Mouse (Mus musculus): Measurements from ENCODE around the gene Mrvi1. TPM values are rescaled to one million over a fixed set of nuclear protein-coding genes. Genes with fewer than 3 reads are reported as not detected.

Mrvi1 gene
- polyA plus RNA-seq (2015; fragmentation: Illumina TruSeq; extraction: RNeasy Lipid Tissue Mini Kit (QIAGEN cat#74804); ENCODE audit: insufficient read depth, low replicate concordance), result 10.2 TPM

DNA sequence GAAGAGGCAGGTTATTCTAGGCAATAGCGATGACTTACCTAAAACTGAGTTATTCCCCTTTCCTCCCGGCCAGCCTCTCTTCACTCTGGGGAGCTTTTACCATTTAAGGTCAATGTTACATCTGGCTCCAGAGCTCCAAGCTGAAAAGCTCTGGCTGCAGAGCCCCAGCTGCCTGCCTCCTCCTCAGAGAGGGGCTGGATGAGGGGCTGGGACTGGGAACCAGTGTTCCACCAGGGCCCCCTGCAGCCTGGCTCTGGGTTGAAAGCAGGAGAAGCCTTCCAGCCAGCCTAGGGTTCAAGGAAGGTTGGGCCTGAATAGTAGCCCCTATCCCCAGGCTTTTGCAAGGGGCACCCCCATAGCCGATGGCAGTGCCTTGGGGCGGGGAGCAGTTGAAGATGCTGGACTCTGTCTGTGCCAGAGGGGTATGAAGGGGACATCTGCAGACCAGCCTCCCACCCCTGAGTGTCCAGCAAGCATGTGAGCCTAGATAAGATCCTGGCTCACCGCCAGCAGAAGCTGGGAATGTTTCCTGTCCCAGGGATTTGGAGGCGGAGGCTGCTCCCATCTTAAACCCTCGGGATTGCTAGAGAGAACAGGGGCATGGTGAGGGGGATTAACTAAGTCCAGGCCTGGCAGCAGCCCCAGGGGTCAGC is at the start of gene Mrvi1:
Gene Mrvi1, minus strand, starts transcription at position 409 of the 653 bp plus-strand sequence.

DNA sequence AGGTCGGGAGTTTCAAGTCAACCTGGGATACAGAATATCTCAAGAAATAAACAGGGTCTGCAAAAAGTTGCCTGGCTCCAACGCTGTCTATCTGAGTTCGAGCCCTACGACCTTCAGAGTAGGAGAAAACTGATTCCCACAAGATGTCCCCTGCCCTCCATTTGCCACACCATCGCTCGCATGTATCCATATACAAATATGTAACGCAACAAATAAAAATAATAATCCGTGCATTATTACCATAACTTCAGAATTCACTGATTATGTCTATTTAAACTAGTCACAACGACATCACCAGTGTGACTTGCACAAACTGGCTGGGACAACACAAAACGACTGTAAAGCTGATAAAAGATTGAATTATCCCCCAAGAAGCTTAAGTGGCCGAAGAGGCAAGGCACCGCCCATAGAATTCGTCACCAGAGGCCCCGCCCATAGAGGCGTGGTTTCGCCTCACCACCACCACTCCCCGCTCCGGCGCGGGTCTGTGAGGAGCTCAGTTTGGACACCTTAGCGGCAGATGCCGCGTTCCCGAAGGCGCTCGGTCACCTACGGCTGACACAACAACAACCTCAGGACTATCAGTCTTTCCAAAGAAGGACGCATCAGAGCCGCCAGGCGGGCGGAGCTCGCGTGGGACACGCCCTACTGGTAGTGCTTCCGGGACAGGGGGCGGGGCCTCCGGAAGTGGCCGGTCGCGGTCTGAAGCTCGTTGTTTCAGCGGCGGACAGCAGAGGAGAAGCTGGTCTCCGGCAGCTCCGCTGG is 46.2 kb upstream of the Mrvi1 start, which contains the start of gene Ctr9:
Gene Ctr9, plus strand, starts transcription at position 671 of the 765 bp plus-strand sequence.

DNA sequence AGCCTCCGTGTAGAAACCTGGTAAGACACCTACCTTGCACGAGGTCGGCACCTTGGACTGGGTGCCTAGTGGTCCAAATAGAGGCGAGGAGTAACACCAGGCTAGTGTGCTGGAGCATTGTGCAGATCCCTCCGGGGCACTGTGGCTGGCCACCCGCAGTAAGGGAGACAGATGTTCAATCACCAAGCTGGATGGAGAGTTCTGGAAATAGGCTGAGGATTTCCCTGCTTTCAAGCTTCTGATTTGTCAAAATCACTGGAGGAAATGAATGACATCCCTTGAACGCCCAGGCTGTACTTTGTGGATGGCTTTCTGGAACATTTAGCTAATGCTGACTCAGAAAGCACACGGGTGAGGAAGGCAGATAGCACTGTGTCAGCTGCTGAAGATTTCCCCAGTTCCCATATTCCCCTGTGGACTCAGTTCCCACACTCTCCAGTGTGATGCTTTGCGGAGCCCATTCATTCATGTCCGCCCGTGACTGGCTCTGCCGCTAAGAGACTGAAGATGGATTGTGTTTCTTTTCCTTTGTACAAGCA is 119.4 kb downstream of the Mrvi1 start, which contains the start of gene Lyve1:
Gene Lyve1, minus strand, starts transcription at position 489 of the 539 bp plus-strand sequence.

DNA sequence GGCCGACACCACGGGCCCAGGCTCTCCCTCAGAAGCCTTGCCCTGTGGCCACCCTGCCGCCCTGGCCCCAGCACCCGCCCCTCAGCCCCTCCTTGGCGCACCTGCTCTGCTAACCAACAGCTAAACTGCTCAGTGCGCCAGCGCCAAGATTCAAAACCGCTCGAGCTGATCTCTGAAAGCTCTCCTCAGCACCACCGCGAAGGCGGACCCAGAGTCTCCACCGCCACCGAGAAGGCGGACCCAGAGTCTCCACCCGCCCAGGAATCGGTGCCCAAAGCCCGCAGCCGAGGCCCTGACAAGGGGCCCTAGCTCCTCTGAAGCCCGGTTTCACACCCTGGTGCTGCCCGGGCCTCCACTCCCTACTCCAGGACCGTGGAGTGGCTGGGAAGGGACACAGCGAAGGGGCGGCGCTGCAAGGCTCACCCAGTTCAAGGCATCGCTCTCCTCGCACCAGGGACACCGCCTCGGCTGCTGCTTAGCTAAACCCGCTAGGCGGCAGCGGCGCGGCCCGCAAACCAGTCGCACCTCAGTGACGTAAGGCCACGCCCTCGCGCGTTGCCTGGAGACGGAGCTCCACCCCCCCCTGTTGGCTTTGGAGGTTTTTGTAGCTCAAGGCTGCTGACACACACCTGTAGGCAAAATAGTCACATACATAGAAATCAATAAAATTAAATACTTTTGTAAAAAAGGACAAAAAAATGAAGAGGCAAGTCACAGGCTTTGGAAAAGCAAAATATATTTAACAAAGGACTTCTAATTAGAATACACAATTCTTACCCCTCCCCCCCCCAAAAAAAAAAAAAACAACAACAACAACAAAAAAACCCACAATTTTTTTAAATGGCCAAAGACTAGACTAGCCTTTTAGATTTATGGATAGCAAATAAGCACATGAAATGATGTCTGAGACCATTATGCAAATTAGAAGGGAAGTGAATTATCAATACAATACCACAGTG is 138.1 kb downstream of the Mrvi1 start, which contains the start of gene Rnf141:
Gene Rnf141, minus strand, starts transcription at position 542 of the 959 bp plus-strand sequence.

Other genes starting within 250 kb of the Mrvi1 start
- 20.1 TPM for gene Ampd3, start 214.3 kb downstream of the Mrvi1 start, polyA plus RNA-seq (2015; fragmentation: Illumina TruSeq; extraction: RNeasy Lipid Tissue Mini Kit (QIAGEN cat#74804); ENCODE audit: insufficient read depth, low replicate concordance)
- 38.1 TPM for gene Rnf141, start 138.0 kb downstream of the Mrvi1 start, polyA plus RNA-seq (2015; fragmentation: Illumina TruSeq; extraction: RNeasy Lipid Tissue Mini Kit (QIAGEN cat#74804); ENCODE audit: insufficient read depth, low replicate concordance)
- 0.95 TPM for gene Lyve1, start 119.2 kb downstream of the Mrvi1 start, polyA plus RNA-seq (2015; fragmentation: Illumina TruSeq; extraction: RNeasy Lipid Tissue Mini Kit (QIAGEN cat#74804); ENCODE audit: insufficient read depth, low replicate concordance)
- gene Ctr9, start 46.5 kb upstream of the Mrvi1 start, polyA plus RNA-seq (2015; fragmentation: Illumina TruSeq; extraction: RNeasy Lipid Tissue Mini Kit (QIAGEN cat#74804); ENCODE audit: insufficient read depth, low replicate concordance), result 35.3 TPM
- gene Eif4g2, start 100.6 kb upstream of the Mrvi1 start, polyA plus RNA-seq (2015; fragmentation: Illumina TruSeq; extraction: RNeasy Lipid Tissue Mini Kit (QIAGEN cat#74804); ENCODE audit: insufficient read depth, low replicate concordance), result 754 TPM